Mouse (Mus musculus) adipocyte (in vitro differentiated cells): ENCODE results near the gene Spag9.

Experiments
- DNase-seq: peaks from one replicate; pipeline ENCODE4 v3.0.0-alpha.2; 2016; ENCODE audit warnings: low spot score

Gene Spag9

GRCm38 (mm10) chr11:94154201-94154600, 158.3 kb downstream of the Spag9 start:
- no peak for DNase-seq

GRCm38 (mm10) chr11:94158521-94158920, 162.6 kb downstream of the Spag9 start:
- DNase-seq = peak; percentile 89

- peak; percentile 97 for DNase-seq
These were observed 163.4 kb downstream of the Spag9 start for GRCm38 (mm10) chr11:94159066-94159880.

GRCm38 (mm10) chr11:94159911-94160415, 164.1 kb downstream of the Spag9 start:
- no peak for DNase-seq

- peak; percentile 99 for DNase-seq
These were observed 164.8 kb downstream of the Spag9 start for GRCm38 (mm10) chr11:94160443-94161266.

- DNase-seq = peak; percentile 94
These were observed 165.4 kb downstream of the Spag9 start for GRCm38 (mm10) chr11:94161267-94161646.

- DNase-seq = peak; percentile 60
These were observed 166.1 kb downstream of the Spag9 start for GRCm38 (mm10) chr11:94161867-94162581.

GRCm38 (mm10) chr11:94163005-94163767, 167.3 kb downstream of the Spag9 start:
- DNase-seq = peak; percentile 51

GRCm38 (mm10) chr11:94165745-94166144, 169.9 kb downstream of the Spag9 start:
- DNase-seq = no peak

GRCm38 (mm10) chr11:94168238-94168637, 172.3 kb downstream of the Spag9 start:
- no peak for DNase-seq

GRCm38 (mm10) chr11:94169596-94169995, 173.7 kb downstream of the Spag9 start:
- no peak for DNase-seq

- DNase-seq = no peak
These were observed 175.8 kb downstream of the Spag9 start for GRCm38 (mm10) chr11:94171691-94172090.

- no peak for DNase-seq
These were observed 176.3 kb downstream of the Spag9 start for GRCm38 (mm10) chr11:94172186-94172585.

- DNase-seq = no peak
These were observed 177.8 kb downstream of the Spag9 start for GRCm38 (mm10) chr11:94173726-94174146.

GRCm38 (mm10) chr11:94175288-94175687, 179.4 kb downstream of the Spag9 start:
- peak; percentile 46 for DNase-seq
